Mouse (Mus musculus): Measurements from ENCODE around the gene Gfy.
"Not testable (repeated sequence)": the region's sequence is repeated elsewhere in the genome, so short reads cannot be mapped to it uniquely, and the experiment has no call there.

Gfy gene

DNA sequence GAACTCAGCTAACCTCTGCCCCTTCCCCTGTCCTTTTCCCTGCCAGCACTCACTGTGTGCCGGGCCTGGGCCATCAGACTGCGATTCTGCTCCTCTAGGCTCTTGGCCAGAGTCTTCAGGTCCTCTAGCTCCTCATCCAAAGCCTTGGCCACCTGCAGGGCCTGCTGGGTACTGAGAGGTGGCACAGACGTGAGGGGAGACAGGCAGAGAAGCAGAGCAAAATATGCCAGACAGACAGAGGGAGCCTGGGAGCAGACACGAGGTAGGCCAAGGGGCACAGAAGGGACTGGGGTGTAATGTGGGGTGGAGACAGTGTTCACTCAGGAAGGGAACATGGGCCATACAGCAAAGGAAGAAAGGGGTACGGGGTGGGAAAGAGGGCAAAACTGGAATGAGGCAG, 14.0 kb upstream of the Gfy start:
- no peak for DNase-seq

DNA sequence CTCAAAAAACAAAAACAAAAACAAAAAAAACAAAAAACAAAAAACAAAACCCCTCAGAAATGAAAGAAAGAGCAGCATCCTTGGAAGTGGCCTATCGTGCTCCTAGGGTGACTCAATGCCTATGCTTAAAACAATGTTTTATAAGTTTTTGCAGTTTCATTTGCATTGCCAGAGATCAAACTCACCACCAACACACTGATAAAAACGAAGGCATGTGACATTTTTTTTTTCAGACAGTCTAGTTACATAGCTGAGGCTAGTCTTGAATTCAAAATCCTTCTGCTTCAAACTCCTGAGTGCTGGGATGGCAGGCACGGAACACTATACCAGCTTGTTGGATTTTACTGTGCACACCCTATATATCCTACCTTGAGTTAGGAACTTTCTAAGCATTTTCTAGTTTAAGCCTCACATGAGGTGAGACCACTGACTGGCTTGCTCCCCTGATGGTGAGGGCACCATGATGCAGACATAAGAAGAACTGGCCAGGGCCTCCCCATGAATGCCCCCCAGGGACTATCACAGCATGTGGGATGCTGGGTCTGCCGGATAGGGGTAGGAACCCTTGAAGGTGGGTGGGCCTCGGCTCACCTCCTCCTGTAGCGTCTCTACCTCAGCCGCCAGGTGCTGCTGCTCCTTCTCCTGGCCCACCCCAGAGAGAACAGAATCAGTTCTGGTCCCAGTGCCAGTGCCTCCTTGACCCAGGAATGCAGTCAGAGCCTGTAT, 13.4 kb upstream of the Gfy start:
- no peak for DNase-seq

DNA sequence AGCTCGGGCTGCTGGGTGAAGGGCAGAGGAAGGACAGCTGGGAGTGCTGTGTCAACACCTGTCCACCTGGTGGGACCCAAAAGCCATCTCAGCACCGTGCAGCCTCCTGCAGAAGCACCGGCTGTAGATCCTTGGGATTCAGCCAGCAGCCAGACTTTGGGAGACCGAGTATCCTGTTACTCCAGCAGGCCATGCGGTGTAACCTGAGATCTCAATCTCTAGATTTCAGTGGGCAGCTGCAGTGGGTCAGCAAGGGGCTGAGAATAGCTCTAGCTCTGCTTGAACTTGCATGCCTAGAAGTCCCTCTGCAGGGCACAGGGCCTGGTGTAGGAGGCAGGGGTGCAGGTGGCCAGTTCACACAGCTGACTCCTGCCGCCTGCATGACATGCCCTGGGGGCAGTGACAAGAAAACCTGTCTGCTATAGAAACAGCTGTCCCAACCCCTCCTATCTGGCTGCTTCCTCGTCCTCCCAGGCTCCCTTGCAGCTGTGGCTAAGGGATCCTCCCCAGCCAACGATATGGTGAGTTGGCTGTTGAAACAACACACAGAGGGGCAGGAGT, 12.5 kb upstream of the Gfy start:
- DNase-seq, result no peak

DNA sequence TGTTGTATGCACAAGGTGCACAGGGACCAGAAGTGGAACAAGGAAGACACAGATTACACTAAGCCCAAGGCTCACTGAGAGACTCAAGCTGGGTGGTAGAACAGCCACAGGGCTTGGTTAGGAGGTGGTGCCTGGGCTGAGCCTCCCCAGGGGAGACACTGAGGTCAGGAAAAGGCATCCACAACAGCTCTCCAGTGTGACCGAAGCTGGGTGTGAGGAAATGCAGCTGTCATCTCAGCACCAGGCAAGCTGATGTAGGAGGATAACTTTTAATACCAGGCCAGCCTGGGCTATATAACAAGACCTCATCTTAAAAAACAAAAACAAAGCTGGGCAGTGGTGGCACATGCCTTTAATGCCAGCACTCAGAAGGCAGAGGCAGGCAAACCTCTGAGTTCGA, 11.8 kb upstream of the Gfy start:
- no peak for DNase-seq

DNA sequence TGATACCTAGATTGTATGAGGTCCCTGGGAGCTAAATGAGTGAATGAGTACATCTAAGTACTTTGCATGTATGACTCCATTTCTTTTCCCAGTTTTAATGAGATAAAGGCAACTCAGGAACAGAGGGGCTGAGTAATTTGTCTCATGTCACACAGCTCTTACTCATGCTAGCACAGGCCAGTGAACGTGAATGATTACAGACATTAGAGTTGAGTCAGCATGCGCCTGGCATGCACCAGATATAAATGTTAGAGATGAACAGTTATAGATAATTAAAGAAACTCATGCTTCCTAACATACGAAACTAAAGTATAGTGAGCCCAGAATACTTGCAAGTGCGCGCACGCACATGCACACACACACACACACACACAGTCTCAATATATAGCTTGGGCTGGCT, 10.8 kb upstream of the Gfy start:
- DNase-seq, result no peak

DNA sequence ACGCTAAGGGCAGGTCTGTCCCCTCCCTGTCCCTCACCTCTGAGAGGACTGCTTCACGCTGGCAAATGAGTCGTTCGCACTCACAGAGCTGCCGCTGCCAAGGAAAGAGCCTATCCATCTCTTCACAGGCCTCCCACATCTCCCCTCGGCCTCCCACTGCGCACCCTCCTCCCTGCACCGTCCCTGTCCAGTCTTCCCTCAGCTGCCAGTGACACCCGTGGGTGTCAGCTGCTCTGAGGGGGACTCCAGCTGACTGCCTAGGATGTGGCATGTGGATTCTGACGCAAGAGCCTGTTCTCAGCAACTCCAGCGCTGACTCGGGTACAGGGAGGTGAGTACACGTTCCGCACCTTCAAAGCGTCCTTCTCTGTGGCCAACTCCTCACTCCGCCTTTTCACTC, 10.2 kb upstream of the Gfy start:
- no peak for DNase-seq

DNA sequence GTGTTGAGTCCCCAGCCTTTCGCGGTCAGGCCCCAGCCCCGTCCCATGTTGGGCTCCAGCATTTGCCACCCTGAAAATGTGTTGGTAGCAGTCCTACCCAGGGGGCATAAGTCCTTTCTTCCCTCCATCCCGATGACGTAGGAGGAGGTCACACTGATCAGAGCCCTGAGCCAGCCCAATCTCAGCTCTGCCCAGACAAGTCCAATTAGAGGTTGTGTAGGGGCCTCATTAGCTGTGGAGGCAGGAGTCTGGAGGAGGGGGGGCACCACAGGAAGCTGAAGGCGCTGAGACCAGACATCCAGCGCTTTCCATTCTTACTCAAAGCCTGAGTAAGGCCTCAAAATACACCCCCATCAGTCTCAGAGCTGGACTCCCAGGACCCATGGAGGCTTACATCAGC, 6.6 kb upstream of the Gfy start:
- no peak for DNase-seq

DNA sequence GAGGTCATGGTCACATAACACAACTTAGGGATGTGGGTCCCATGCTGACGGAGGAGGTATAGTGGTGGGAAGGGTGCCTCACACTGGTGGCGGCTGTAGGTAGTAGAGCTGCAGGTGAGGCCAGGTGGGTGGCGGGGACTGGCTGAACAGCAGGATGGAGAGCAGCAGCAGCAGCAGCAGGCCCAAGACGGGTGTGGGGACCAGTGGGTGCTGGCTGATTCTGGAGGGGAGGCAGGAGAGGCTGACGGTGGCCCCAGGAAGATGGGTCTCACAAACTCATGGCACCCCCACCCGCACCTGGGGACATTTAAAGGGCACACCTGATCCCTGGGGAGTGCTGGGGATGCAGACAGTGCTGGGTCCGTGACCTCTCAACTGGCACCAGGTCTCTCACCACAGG, 4.3 kb upstream of the Gfy start:
- DNase-seq, result no peak

DNA sequence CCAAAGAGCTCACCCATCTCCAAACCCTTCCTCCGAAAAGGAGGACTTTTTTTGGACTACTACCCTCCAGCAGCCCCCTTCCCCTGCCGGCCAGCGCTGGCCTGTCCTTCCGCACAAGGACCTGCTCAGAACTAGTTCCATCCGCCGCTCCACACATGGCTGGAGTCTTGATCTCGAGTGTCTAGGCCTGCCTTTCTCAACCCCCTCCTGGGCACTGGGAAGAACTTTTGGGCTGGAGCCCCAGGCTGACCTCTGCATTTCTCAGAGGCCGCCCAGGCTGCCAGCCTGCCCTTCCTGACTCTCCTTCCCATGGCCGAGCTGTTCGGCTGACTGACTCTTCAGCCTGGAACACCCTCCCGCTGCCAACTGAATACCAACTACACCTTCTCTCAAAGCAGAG, 3.2 kb upstream of the Gfy start:
- peak; percentile 41 for DNase-seq

DNA sequence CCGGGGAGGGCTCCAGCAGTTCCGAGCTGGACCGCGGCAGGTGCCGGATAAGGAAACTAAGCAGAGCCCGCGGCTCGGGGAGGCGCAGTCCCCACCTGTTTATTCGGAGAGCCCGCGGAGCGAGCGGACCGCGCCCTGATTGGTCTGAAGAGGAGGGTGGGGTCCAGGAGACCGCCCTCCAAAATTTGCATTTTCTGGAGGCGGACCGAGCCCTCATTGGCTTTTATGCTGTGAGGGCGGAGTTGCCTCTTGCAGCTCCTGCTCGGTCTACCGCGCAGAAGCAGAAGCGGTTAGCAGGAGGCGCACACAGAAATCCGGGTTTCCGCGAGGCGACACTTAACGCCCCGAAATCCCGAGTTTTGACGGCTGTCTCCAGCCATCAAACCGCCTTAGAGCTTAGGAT, 2.8 kb upstream of the Gfy start:
- DNase-seq, result peak; percentile 93

DNA sequence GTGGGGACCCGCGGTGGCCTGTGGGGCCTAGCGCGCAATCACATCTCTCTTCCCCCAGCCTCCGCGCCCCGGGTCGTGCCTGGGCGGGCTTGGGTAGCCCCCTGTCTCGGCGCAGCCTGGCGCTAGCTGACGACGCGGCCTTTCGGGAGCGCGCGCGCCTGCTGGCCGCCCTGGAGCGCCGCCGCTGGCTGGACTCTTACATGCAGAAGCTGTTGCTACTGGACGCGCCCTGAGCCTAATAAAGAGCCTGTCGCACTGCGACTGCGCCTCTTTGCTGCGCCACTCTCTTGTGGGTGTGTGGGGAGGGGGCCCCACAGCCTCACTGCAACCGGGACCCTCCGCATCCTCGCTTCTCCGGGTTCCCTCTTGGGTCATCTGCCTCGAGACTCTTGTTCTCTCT, 2.2 kb upstream of the Gfy start:
- DNase-seq, result no peak

DNA sequence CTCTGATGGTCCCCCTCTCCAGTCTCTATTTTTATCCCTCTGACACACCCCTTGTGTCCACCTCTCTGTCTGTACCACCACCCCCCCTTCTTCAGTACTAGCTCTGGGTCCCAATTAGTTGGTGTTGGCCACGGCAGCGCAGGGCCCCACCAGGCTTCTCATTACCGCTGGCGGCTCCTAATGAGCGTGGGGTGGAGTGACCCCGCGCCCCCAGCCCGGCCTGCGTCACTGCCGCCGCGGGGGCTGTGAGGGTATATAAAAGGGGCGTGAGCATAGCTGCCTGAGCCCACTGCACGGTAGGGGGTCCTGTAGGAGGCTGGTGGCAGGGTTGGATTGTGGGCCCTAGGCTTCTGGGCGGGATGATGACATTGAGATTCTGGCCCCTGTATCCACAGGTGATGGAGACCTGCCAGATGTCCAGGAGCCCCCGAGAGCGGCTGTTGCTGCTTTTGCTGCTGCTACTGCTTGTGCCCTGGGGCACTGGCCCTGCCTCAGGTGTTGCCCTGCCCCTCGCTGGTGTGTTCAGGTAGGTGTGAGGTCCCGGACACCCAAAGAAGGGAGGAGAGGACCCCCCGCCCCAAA, 1.6 kb upstream of the Gfy start, which contains the start of gene Pth2:
Gene Pth2 (plus strand): TSS at position 100 of the 582 bp plus-strand sequence.
- no peak for DNase-seq

DNA sequence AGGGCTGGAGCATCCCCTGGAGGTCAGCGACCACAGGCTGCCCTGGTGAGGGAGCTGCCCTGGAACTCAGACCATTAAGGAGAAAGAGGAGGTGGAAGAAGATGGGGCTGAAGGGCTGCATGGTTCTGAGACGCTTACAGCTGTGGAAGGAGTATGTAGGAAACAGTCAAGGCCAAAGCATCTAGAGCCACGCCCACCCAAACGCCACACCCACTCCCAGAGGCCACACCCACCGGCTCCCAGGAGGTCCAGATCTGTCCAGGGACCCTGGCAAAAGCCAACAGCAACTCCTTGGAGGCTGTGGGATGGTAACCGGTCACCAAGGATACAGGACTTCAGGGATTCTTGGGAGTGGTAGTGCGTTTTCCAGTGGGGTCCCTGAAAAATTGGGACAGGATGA, 819 bp downstream of the Gfy start:
- DNase-seq, result no peak

DNA sequence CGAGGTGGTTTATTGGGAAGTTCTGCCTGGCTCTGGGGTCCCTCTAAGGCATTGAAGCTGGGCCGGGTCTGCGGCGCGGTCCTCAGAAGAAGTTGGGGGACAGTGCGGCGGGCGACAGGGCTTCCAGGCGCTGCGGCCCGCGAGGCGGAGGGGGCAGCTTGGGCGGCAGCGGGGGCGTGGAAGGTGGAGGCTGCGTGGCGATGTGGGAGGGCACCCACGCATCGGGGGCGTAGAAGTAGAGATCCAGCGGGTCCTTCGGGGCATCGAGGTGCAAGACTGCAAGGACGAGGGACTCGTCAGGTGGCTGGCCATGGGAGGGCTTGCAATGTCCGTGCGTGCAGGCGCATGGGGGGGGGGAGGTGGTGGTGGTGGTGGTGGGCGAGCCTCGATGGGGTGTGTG, 3.0 kb downstream of the Gfy start:
- no peak for DNase-seq

DNA sequence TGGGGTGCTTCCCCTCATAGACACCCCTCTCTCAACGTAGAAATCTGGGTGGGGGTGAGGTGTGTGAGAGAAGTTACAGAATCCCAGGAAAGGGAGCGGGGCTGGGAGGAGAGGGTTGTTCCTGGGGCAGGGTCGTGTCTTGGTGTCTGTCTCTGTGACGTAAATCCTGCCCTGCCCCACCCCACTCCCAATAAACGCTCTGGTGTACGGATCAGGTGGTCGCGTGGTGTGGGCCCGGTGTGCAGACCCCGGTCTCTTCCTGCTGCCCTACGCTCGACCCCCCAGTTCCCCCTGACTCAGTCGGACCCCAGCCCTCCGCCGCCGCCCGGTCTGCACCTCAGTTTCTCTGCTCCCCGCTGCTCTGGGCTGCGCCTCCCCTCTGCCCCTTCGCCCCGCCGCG, 3.4 kb downstream of the Gfy start:
- DNase-seq, result no peak

DNA sequence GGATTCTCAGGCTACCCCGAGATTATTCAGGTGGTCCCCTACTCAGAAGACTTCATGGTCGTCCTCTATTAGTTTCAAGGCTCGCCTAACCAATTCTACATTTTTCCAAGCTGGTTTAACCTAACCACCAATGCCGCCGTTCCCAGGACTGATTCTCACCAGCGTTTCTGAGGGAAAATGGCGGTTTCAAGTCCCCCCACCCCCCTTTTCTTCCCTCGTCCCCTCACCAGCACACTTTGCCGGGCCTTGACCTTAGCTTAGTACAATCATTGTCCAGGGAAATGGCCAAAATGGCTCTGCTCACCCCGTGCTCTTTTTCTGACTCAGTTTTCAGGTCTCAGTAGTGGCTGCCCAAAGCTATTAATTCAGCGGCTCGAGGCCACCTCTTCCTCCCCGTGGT, 4.0 kb downstream of the Gfy start:
- DNase-seq, result no peak

DNA sequence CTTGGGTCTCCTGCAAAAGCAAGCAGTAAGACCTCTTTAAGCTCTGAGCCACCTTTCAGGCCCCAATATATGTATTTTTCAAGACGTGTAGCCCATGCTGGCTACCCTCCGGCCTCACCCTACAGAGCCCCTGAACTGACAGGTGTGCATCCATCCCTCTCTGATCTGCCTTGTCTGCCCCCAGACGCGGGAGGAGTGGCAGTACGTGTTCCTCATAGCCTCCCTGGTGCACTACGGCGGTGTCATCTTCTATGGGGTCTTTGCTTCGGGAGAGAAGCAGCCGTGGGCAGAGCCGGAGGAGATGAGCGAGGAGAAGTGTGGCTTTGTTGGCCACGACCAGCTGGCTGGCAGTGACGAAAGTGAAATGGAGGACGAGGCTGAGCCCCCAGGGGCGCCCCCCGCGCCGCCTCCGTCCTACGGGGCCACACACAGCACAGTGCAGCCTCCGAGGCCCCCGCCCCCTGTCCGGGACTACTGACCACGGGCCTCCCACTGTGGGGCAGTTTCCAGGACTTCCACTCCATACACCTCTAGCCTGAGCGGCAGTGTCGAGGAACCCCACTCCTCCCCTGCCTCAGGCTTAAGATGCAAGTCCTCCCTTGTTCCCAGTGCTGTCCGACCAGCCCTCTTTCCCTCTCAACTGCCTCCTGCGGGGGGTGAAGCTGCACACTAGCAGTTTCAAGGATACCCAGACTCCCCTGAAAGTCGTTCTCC, 4.6 kb downstream of the Gfy start:
- no peak for DNase-seq

DNA sequence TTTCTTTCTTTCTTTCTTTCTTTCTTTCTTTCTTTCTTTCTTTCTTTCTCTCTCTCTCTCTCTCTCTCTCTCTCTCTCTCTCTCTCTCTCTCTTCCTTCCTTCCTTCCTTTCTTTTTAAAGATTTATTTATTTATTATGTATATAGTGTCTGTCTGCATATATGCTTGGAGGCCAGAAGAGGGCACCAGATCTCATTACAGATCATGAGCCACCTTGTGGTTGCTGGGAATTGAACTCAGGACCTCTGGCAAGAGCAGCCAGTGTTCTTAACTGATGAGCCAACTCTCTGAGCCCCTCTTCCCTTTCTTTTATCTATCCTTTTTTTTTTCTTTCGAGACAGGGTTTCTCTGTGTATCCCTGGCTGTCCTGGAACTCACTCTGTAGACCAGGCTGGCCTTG, 5.6 kb downstream of the Gfy start:
- not testable (repeated sequence) for DNase-seq

DNA sequence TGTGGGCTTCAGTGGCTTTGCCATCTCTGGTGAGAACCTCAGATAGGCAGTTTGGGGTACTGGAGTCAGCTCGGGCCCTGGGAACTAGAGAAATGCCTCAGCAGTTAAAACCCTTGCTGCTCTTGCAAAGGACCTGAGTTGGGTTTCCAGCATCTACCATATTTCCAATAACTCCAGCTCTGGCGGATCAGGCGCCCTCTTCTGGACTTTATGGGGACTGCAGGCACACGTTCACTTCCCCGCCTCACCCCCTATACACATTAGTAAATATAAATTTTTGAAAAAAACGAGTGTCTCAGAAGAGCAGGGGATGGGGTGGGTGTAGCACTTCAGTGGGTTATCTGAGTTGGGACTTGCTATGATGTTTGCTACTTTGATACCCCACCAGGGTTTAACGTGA, 6.4 kb downstream of the Gfy start:
- DNase-seq, result no peak

DNA sequence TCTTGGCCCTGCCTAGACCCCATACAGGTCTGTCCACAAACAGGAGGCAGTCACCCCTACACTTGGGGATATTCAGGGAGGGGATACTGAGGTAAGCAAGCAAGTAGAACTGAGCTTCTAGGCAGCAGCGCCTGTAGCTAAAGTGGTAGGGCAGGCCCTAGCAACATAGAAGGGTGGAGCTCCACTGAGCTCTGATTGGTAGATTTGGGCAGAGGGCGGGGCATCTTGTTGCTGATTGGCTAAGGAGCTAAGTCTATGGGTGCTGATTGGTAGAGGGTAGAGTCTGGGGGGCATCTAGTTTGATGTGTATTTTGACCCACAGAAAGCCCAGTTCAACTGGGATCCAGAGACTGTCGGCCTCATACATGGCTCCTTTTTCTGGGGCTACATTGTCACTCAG, 9.9 kb downstream of the Gfy start:
- DNase-seq, result no peak

DNA sequence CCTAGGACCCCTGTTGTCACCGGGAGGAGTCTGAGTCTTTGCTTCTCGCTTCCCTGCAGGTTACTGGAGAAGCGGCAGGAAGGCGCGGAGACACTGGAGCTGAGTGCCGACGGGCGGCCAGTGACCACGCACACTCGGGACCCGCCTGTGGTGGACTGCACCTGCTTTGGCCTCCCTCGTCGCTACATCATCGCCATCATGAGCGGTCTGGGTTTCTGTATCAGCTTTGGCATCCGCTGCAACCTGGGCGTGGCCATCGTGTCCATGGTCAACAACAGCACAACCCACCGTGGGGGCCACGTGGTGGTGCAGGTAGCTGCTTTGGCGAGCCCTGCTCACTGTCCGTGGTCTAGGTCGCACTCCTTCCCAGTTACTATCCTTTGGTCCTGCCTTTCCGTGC, 10.7 kb downstream of the Gfy start:
- DNase-seq, result no peak

DNA sequence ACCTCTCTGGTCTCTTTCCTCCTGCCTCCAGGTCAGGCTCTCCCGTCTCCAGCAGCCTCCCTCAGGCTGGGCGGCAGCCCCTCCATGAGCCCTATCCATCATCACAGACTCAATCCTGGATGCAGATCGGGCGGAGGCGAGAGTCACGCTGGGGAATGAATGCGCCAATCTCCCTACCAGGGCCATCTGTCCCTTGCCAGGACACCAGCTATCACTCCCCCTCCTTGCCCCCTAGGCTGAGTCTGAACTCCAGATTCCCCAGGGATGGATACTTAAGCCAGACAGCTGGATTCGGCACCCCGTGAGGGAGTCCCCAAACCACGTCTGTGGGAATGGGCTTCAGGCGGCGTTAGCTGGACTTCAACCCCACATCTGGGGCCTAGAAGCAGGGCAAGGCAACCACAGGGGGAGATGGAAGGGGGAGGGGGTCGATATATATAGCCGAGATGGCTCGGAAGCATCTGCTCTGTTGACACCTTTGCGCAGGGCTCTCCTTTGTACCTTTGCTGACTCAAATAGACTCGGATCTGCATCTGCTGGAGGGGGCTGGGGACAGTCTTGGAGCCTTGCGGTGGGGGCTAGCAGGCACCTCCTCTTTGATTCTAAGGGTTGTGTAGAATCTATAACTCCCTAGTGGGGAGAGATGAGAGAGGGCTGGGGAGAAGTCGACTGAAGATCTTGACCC, 11.5 kb downstream of the Gfy start:
- no peak for DNase-seq

DNA sequence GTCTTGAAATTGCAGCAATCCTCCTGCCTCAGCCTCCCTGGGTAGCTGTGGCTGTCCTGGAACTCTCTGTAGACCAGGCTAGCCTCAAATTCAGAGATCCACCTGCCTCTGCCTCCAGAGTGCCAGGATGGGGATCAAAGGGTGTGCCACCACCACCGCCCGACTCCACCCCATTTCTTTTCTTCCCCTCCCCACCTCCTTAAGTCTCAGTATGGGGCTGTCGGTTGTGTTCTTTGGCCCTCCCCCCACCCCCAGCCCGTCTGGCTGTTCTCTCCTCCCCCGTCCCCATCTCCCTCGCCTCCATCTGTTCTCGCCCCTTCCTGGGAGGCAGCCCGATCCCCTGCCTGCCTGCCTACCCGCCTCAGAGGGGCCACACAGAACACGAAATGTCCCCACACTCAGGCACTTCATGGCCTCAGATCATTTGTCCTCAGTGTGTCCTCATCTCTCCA, 12.4 kb downstream of the Gfy start:
- no peak for DNase-seq

Measured in kidney, postnatal 14 days (tissue).